Mouse (Mus musculus) WW6 (cell line): ENCODE measurements around the gene Bbs2.
"Not testable (repeated sequence)": the region's sequence is repeated elsewhere in the genome, so short reads cannot be mapped to it uniquely, and the experiment has no call there.

Experiments used
- DNase-seq: peaks from one replicate; pipeline ENCODE4 v3.0.0-alpha.2; 2013; ENCODE audit warnings: low read depth, low spot score

Gene Bbs2

GRCm38 (mm10) chr8:94098081-94098974 is at the start of gene Bbs2:
Gene Bbs2, minus strand, starts transcription at chr8:94098928.
- DNase-seq = peak; percentile 100

GRCm38 (mm10) chr8:94148236-94148635 is 49.5 kb upstream of the Bbs2 start:
- DNase-seq = no peak

GRCm38 (mm10) chr8:94140266-94140795 is 41.6 kb upstream of the Bbs2 start:
- no peak for DNase-seq

GRCm38 (mm10) chr8:94136933-94137332 is 38.2 kb upstream of the Bbs2 start, which contains the start of gene Mt4:
Gene Mt4, plus strand, starts transcription at chr8:94137197.
- no peak for DNase-seq

GRCm38 (mm10) chr8:94136192-94136591 is 37.5 kb upstream of the Bbs2 start:
- no peak for DNase-seq

GRCm38 (mm10) chr8:94135556-94135955 is 36.8 kb upstream of the Bbs2 start:
- DNase-seq = no peak

- not testable (repeated sequence) for DNase-seq
Measured at GRCm38 (mm10) chr8:94134601-94135000, 35.9 kb upstream of the Bbs2 start.

GRCm38 (mm10) chr8:94132096-94132495 is 33.4 kb upstream of the Bbs2 start:
- no peak for DNase-seq

GRCm38 (mm10) chr8:94130126-94130525 is 31.4 kb upstream of the Bbs2 start:
- no peak for DNase-seq

GRCm38 (mm10) chr8:94129133-94129789 is 30.5 kb upstream of the Bbs2 start:
- no peak for DNase-seq

GRCm38 (mm10) chr8:94127711-94128110 is 29.0 kb upstream of the Bbs2 start:
- no peak for DNase-seq

GRCm38 (mm10) chr8:94122711-94123468 is 24.2 kb upstream of the Bbs2 start:
- no peak for DNase-seq

- DNase-seq = no peak
Measured at GRCm38 (mm10) chr8:94121625-94122024, 22.9 kb upstream of the Bbs2 start.

- DNase-seq = no peak
Measured at GRCm38 (mm10) chr8:94118776-94119430, 20.2 kb upstream of the Bbs2 start.

- no peak for DNase-seq
Measured at GRCm38 (mm10) chr8:94113972-94114371, 15.2 kb upstream of the Bbs2 start.

GRCm38 (mm10) chr8:94113435-94113834 is 14.7 kb upstream of the Bbs2 start:
- no peak for DNase-seq

- no peak for DNase-seq
Measured at GRCm38 (mm10) chr8:94110526-94111177, 11.9 kb upstream of the Bbs2 start.

- no peak for DNase-seq
Measured at GRCm38 (mm10) chr8:94109835-94110234, 11.1 kb upstream of the Bbs2 start.

GRCm38 (mm10) chr8:94109396-94109795 is 10.7 kb upstream of the Bbs2 start:
- no peak for DNase-seq

- DNase-seq = no peak
Measured at GRCm38 (mm10) chr8:94107871-94108270, 9.1 kb upstream of the Bbs2 start.

- DNase-seq = no peak
Measured at GRCm38 (mm10) chr8:94104146-94104545, 5.4 kb upstream of the Bbs2 start.
